Mouse (Mus musculus): ENCODE measurements around the gene Ndufv1.
A peak's percentile ranks its signal among the peaks of the same experiment; 100 is the strongest.

Ndufv1 gene

GRCm38 (mm10) chr19:4003112-4003511 is 9.5 kb downstream of the Ndufv1 start, which contains the start of gene Doc2g:
Gene Doc2g, plus strand, starts transcription at chr19:4003313.
- no peak for DNase-seq (ENCODE audit: low read depth, low spot score)

GRCm38 (mm10) chr19:4001752-4002151 is 10.9 kb downstream of the Ndufv1 start:
- DNase-seq (ENCODE audit: low read depth, low spot score), result no peak

GRCm38 (mm10) chr19:4000949-4001525 is 11.6 kb downstream of the Ndufv1 start:
- no peak for DNase-seq (ENCODE audit: low read depth, low spot score)

GRCm38 (mm10) chr19:4000119-4000900 is 12.3 kb downstream of the Ndufv1 start, which contains the start of the genes Nudt8 and Gm49405:
Gene Nudt8, plus strand, starts transcription at chr19:4000580.
Gene Gm49405, plus strand, starts transcription at chr19:4000626.
- peak; percentile 94 for DNase-seq (ENCODE audit: low read depth, low spot score)

GRCm38 (mm10) chr19:3999121-3999730 is 13.4 kb downstream of the Ndufv1 start:
- DNase-seq (ENCODE audit: low read depth, low spot score), result no peak

- DNase-seq (ENCODE audit: low read depth, low spot score), result no peak
Measured at GRCm38 (mm10) chr19:3998335-3998734, 14.3 kb downstream of the Ndufv1 start.

- DNase-seq (ENCODE audit: low read depth, low spot score), result no peak
Measured at GRCm38 (mm10) chr19:3997231-3997630, 15.4 kb downstream of the Ndufv1 start.

GRCm38 (mm10) chr19:3996747-3997146 is 15.9 kb downstream of the Ndufv1 start:
- no peak for DNase-seq (ENCODE audit: low read depth, low spot score)

GRCm38 (mm10) chr19:3996106-3996505 is 16.5 kb downstream of the Ndufv1 start:
- DNase-seq (ENCODE audit: low read depth, low spot score), result no peak

GRCm38 (mm10) chr19:3995505-3995904 is 17.1 kb downstream of the Ndufv1 start:
- no peak for DNase-seq (ENCODE audit: low read depth, low spot score)

- DNase-seq (ENCODE audit: low read depth, low spot score), result no peak
Measured at GRCm38 (mm10) chr19:3994932-3995331, 17.7 kb downstream of the Ndufv1 start.

- DNase-seq (ENCODE audit: low read depth, low spot score), result no peak
Measured at GRCm38 (mm10) chr19:3992416-3992815, 20.2 kb downstream of the Ndufv1 start, which contains the start of gene Tbx10. Gene Tbx10, plus strand, starts transcription at chr19:3992752.

GRCm38 (mm10) chr19:3991966-3992365 is 20.6 kb downstream of the Ndufv1 start:
- no peak for DNase-seq (ENCODE audit: low read depth, low spot score)

GRCm38 (mm10) chr19:3991562-3991961 is 21.0 kb downstream of the Ndufv1 start:
- no peak for DNase-seq (ENCODE audit: low read depth, low spot score)

- DNase-seq (ENCODE audit: low read depth, low spot score), result no peak
Measured at GRCm38 (mm10) chr19:3990804-3991203, 21.8 kb downstream of the Ndufv1 start.

- DNase-seq (ENCODE audit: low read depth, low spot score), result no peak
Measured at GRCm38 (mm10) chr19:3988750-3989149, 23.9 kb downstream of the Ndufv1 start.

- no peak for DNase-seq (ENCODE audit: low read depth, low spot score)
Measured at GRCm38 (mm10) chr19:3988066-3988465, 24.5 kb downstream of the Ndufv1 start.

- no peak for DNase-seq (ENCODE audit: low read depth, low spot score)
Measured at GRCm38 (mm10) chr19:3986334-3986733, 26.3 kb downstream of the Ndufv1 start, which contains the start of gene Acy3. Gene Acy3, plus strand, starts transcription at chr19:3986570.

GRCm38 (mm10) chr19:3985261-3985681 is 27.3 kb downstream of the Ndufv1 start:
- DNase-seq (ENCODE audit: low read depth, low spot score), result no peak

GRCm38 (mm10) chr19:3983527-3984200 is 28.9 kb downstream of the Ndufv1 start:
- no peak for DNase-seq (ENCODE audit: low read depth, low spot score)

- DNase-seq (ENCODE audit: low read depth, low spot score), result no peak
Measured at GRCm38 (mm10) chr19:3980917-3981316, 31.7 kb downstream of the Ndufv1 start.

GRCm38 (mm10) chr19:3980309-3980708 is 32.3 kb downstream of the Ndufv1 start:
- DNase-seq (ENCODE audit: low read depth, low spot score), result peak; percentile 42
